Comparison of ENCODE assay signal across 8 mouse cellular contexts in the genomic region with DNA sequence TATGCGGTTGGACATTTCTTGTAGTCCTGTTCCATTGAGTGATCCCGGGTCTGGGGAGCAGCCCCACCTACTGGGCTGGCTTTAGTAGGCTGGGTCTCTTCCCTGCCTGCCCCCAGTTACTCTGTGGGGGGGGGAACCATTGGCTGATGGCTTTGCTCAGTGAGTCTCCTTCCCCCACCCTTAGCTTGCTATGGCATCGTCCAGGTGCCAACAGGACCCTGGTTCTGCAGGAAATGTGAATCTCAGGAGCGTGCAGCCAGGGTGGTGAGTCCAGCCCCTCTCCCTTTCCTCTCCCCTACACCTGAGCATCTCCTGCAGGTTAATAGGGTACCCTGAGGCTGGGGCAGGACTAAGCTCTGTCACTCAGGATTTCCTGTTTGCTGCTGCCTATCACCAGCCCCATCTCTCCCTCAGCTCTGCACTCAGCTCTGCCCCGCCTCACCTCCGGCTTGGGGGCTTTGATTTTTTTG. TPM values are rescaled to one million over a fixed set of nuclear protein-coding genes. Genes with fewer than 3 reads are reported as not detected.
A peak's percentile ranks its signal among the peaks of the same experiment; 100 is the strongest.
DNase-seq lines count a peak whose midpoint lies in the region; ATAC-seq and TF ChIP-seq lines count a peak whose summit lies in the region.

No protein-coding gene starts in this region.

- peak; percentile 45 for DNase-seq in adrenal gland, adult 2 months
- DNase-seq in adrenal gland, adult 18-20 months (ENCODE audit: low spot score in 2 of 2): no peak
- DNase-seq in MEL (ENCODE audit: low read depth, low spot score): no peak
- DNase-seq in limb, embryonic 14.5 days (ENCODE audit: low spot score): no peak
- DNase-seq in c-Kit-positive CD71-positive TER-119-positive erythroid progenitor cells, embryonic 14.5 days (ENCODE audit: low spot score): no peak
- no peak for DNase-seq in layer of hippocampus, postnatal 14 days (ENCODE audit: low spot score in 2 of 2)

- TF ChIP-seq POLR2A in MEL (IDR thresholded peaks at IDR 0.05; ENCODE audit: control insufficient read depth in 1 of 2, insufficient read depth in 1 of 2, low read depth in 1 of 2, low read length in 2 of 2, poor library complexity in 1 of 2): no peak
- TF ChIP-seq POLR2A in limb, embryonic 14.5 days (IDR thresholded peaks at IDR 0.05; ENCODE audit: borderline replicate concordance, extremely low read depth, insufficient read depth, insufficient read length): no peak

- H3K4me1 ChIP-seq in MEL (ENCODE audit: control insufficient read depth in 1 of 2, insufficient read depth in 2 of 2, low read length in 2 of 2): peaks cover 8 to 12% of the 10 kb centered on the region in 2 experiments
- H3K4me1 ChIP-seq in heart, embryonic 16.5 days (ENCODE audit: control insufficient read depth, insufficient read depth, low read length): peaks cover 45% of the 10 kb centered on the region
- peaks cover 22% of the 10 kb centered on the region for H3K4me1 ChIP-seq in limb, embryonic 14.5 days (ENCODE audit: control insufficient read depth, insufficient read depth, low read length)
- peaks cover 38% of the 10 kb centered on the region for H3K4me1 ChIP-seq in stomach, embryonic 14.5 days (ENCODE audit: control insufficient read depth, insufficient read depth, low read length)

- peak overlapping the region; percentile 80 for H3K4me2 ChIP-seq in heart, embryonic 16.5 days (ENCODE audit: low read depth, low read length)
- peak overlapping the region; percentile 63 for H3K4me2 ChIP-seq in limb, embryonic 14.5 days (replicated peaks; ENCODE audit: low read depth, low read length, severe bottlenecking)
- peak overlapping the region; percentile 89 for H3K4me2 ChIP-seq in stomach, embryonic 14.5 days (replicated peaks; ENCODE audit: low read depth, low read length)

- H3K79me2 ChIP-seq in MEL (ENCODE audit: control insufficient read depth, insufficient read depth, low read length, poor library complexity): peaks cover 10% of the 10 kb centered on the region

- TF ChIP-seq RAD21 in MEL (IDR thresholded peaks at IDR 0.05; ENCODE audit: low read depth, low read length): no peak

- no peaks in the 10 kb centered on the region for H3K27me3 ChIP-seq in MEL (ENCODE audit: control insufficient read depth in 1 of 2, insufficient read depth in 2 of 2, low read length in 2 of 2)
- no peaks in the 10 kb centered on the region for H3K27me3 ChIP-seq in heart, embryonic 16.5 days (ENCODE audit: control insufficient read depth, insufficient read depth, low read length)
- H3K27me3 ChIP-seq in limb, embryonic 14.5 days (ENCODE audit: control insufficient read depth, insufficient read depth, low read length): peaks cover 17% of the 10 kb centered on the region
- no peaks in the 10 kb centered on the region for H3K27me3 ChIP-seq in stomach, embryonic 14.5 days (ENCODE audit: control insufficient read depth, insufficient read depth, low read length)

- TF ChIP-seq CTCF in MEL (IDR thresholded peaks at IDR 0.05 in 2 of 3, conservative IDR thresholded peaks at IDR 0.05 in 1 of 3; ENCODE audit: control insufficient read depth in 1 of 3, insufficient read depth in 1 of 3, low read depth in 2 of 3, low read length in 3 of 3, poor library complexity in 1 of 3, severe bottlenecking in 1 of 3): no peak; a peak in 1 of 6 replicates

- ATAC-seq in heart, embryonic 16.5 days (replicated peaks; ENCODE audit: extremely low read depth, insufficient read depth, low FRiP score): no peak
- no peak for ATAC-seq in limb, embryonic 14.5 days (ENCODE audit: low FRiP score, low read depth)
- no peak for ATAC-seq in stomach, embryonic 14.5 days (ENCODE audit: insufficient number of reproducible peaks, insufficient read depth, low FRiP score, low read depth)

- no peak overlapping the region for H3K4me3 ChIP-seq in MEL (ENCODE audit: control insufficient read depth in 1 of 2, insufficient read depth in 1 of 2, low read depth in 2 of 2, low read length in 2 of 2)
- peak overlapping the region; percentile 89 for H3K4me3 ChIP-seq in heart, embryonic 16.5 days (ENCODE audit: low read length)
- H3K4me3 ChIP-seq in limb, embryonic 14.5 days (replicated peaks; ENCODE audit: low read length): peak overlapping the region; percentile 85
- H3K4me3 ChIP-seq in stomach, embryonic 14.5 days (ENCODE audit: low read depth, low read length): peak overlapping the region; percentile 91

- WGBS in heart, embryonic 16.5 days: 33% methylated on average over 6 of the region's 6 CpGs
- 23% methylated on average over 6 of the region's 6 CpGs for WGBS in limb, embryonic 14.5 days
- 23% methylated on average over 6 of the region's 6 CpGs for WGBS in stomach, embryonic 14.5 days

- no peak for TF ChIP-seq EP300 in MEL (IDR thresholded peaks at IDR 0.05; ENCODE audit: low read depth in 1 of 2, low read length in 2 of 2)

- H3K9ac ChIP-seq in MEL (ENCODE audit: control insufficient read depth, low read depth, low read length, poor library complexity, severe bottlenecking): no peak overlapping the region
- peak overlapping the region; percentile 86 for H3K9ac ChIP-seq in heart, embryonic 16.5 days (ENCODE audit: low read length)
- H3K9ac ChIP-seq in limb, embryonic 14.5 days (ENCODE audit: low read depth, low read length, severe bottlenecking): peak overlapping the region; percentile 17; the same call in 1 of the 2 replicates
- peak overlapping the region; percentile 86; the same call in 1 of the 2 replicates for H3K9ac ChIP-seq in stomach, embryonic 14.5 days (replicated peaks; ENCODE audit: low read depth, low read length)

- no peak overlapping the region for H3K27ac ChIP-seq in MEL (ENCODE audit: control insufficient read depth, low read depth, low read length)
- peak overlapping the region; percentile 94 for H3K27ac ChIP-seq in heart, embryonic 16.5 days (ENCODE audit: low read length)
- H3K27ac ChIP-seq in limb, embryonic 14.5 days (replicated peaks; ENCODE audit: low read depth, low read length): 0 out of 2 replicates have a peak overlapping the region, but pooled peaks have one; percentile 19
- peak overlapping the region; percentile 27; the same call in 1 of the 2 replicates for H3K27ac ChIP-seq in stomach, embryonic 14.5 days (ENCODE audit: low read length)

- H3K36me3 ChIP-seq in MEL (ENCODE audit: control insufficient read depth in 1 of 2, insufficient read depth in 2 of 2, low read length in 2 of 2): no peaks in the 10 kb centered on the region; a peak in 1 of 4 replicates
- peaks cover 15% of the 10 kb centered on the region for H3K36me3 ChIP-seq in heart, embryonic 16.5 days (ENCODE audit: control insufficient read depth, insufficient read depth)
- H3K36me3 ChIP-seq in limb, embryonic 14.5 days (ENCODE audit: control insufficient read depth, insufficient read depth, low read length): peaks cover 44% of the 10 kb centered on the region
- peaks cover 39% of the 10 kb centered on the region for H3K36me3 ChIP-seq in stomach, embryonic 14.5 days (ENCODE audit: control insufficient read depth, insufficient read depth, low read length)

- no peaks in the 10 kb centered on the region for H3K9me3 ChIP-seq in MEL (replicated peaks; ENCODE audit: insufficient read depth, low read length)
- no peaks in the 10 kb centered on the region for H3K9me3 ChIP-seq in heart, embryonic 16.5 days (replicated peaks; ENCODE audit: control insufficient read depth, low read length)
- H3K9me3 ChIP-seq in limb, embryonic 14.5 days (ENCODE audit: control insufficient read depth, low read length): no peaks in the 10 kb centered on the region
- H3K9me3 ChIP-seq in stomach, embryonic 14.5 days (ENCODE audit: control insufficient read depth, low read depth, low read length): no peaks in the 10 kb centered on the region

RNA-seq across cellular contexts. Expression of gene Mllt6, which starts 1.6 kb away (rescaled TPM):
- total RNA-seq in adrenal gland, adult 2 months (2021): 10 to 100 TPM; 30.6 to 51.2 TPM
- 73.0 and 85.8 TPM in 2 replicates for polyA plus RNA-seq in adrenal gland, adult 2 months (2012; rRNA removed)
- 10 to 100 TPM; 42.4 to 44.0 TPM for total RNA-seq in adrenal gland, adult 18-20 months (2021)
- total RNA-seq in MEL (2012; rRNA removed): 15.1 and 17.2 TPM in 2 replicates
- 10 to 100 TPM in 1 of 2 experiments, not detected in 1; 17.6 TPM for polyA plus RNA-seq in MEL (2012; ENCODE audit: insufficient read depth in 1 of 2, insufficient read length in 2 of 2, low read depth in 1 of 2, low replicate concordance in 2 of 2, missing spikeins in 1 of 2)
- polyA plus RNA-seq in heart, embryonic 16.5 days (2015; fragmentation: Nextera tagmentation; extraction: Ambion mirVana): 2.1 and 2.8 TPM in 2 replicates
- 28.6 and 36.0 TPM in 2 replicates for polyA plus RNA-seq in limb, embryonic 14.5 days (2012; rRNA removed)
- 4.9 and 6.1 TPM in 2 replicates for polyA plus RNA-seq in limb, embryonic 14.5 days (2014; fragmentation: Nextera tagmentation; extraction: Ambion mirVana)
- polyA plus RNA-seq in stomach, embryonic 14.5 days (2014; fragmentation: Nextera tagmentation; extraction: Ambion mirVana): 4.3 and 4.5 TPM in 2 replicates
- total RNA-seq in layer of hippocampus, postnatal 14 days (2021): 10 to 100 TPM; 72.8 to 83.8 TPM

RNA-seq across cellular contexts. Expression of gene Cisd3, which starts 20.8 kb away (rescaled TPM):
- 100 to 1,000 TPM; 183 to 265 TPM for total RNA-seq in adrenal gland, adult 2 months (2021)
- polyA plus RNA-seq in adrenal gland, adult 2 months (2012; rRNA removed): 61.6 and 66.4 TPM in 2 replicates
- total RNA-seq in adrenal gland, adult 18-20 months (2021): 100 to 1,000 TPM; 165 to 273 TPM
- 1.5 and 1.7 TPM in 2 replicates for total RNA-seq in MEL (2012; rRNA removed)
- polyA plus RNA-seq in MEL (2012; ENCODE audit: insufficient read depth in 1 of 2, insufficient read length in 2 of 2, low read depth in 1 of 2, low replicate concordance in 2 of 2, missing spikeins in 1 of 2): 1 to 10 TPM in 1 of 2 experiments, not detected in 1; 6.1 TPM
- polyA plus RNA-seq in heart, embryonic 16.5 days (2015; fragmentation: Nextera tagmentation; extraction: Ambion mirVana): 81.1 and 86.1 TPM in 2 replicates
- 11.7 and 13.3 TPM in 2 replicates for polyA plus RNA-seq in limb, embryonic 14.5 days (2012; rRNA removed)
- 13.6 and 14.9 TPM in 2 replicates for polyA plus RNA-seq in limb, embryonic 14.5 days (2014; fragmentation: Nextera tagmentation; extraction: Ambion mirVana)
- 20.8 and 21.9 TPM in 2 replicates for polyA plus RNA-seq in stomach, embryonic 14.5 days (2014; fragmentation: Nextera tagmentation; extraction: Ambion mirVana)
- total RNA-seq in layer of hippocampus, postnatal 14 days (2021): 10 to 100 TPM; 47.1 to 50.2 TPM

RNA-seq across cellular contexts. Expression of gene Epop, which starts 35.3 kb away (rescaled TPM):
- 1 to 10 TPM; 2.0 to 6.8 TPM for total RNA-seq in adrenal gland, adult 2 months (2021)
- polyA plus RNA-seq in adrenal gland, adult 2 months (2012; rRNA removed): 10.6 and 16.2 TPM in 2 replicates
- total RNA-seq in adrenal gland, adult 18-20 months (2021): 1 to 10 TPM; 5.5 to 8.2 TPM
- total RNA-seq in MEL (2012; rRNA removed): not detected in 2 replicates
- polyA plus RNA-seq in MEL (2012; ENCODE audit: insufficient read depth in 1 of 2, insufficient read length in 2 of 2, low read depth in 1 of 2, low replicate concordance in 2 of 2, missing spikeins in 1 of 2): not detected
- polyA plus RNA-seq in heart, embryonic 16.5 days (2015; fragmentation: Nextera tagmentation; extraction: Ambion mirVana): 0.70 and 0.79 TPM in 2 replicates
- polyA plus RNA-seq in limb, embryonic 14.5 days (2012; rRNA removed): 6.6 and 9.2 TPM in 2 replicates
- 4.4 and 4.8 TPM in 2 replicates for polyA plus RNA-seq in limb, embryonic 14.5 days (2014; fragmentation: Nextera tagmentation; extraction: Ambion mirVana)
- polyA plus RNA-seq in stomach, embryonic 14.5 days (2014; fragmentation: Nextera tagmentation; extraction: Ambion mirVana): 2.7 and 3.6 TPM in 2 replicates
- 10 to 100 TPM; 12.1 to 13.5 TPM for total RNA-seq in layer of hippocampus, postnatal 14 days (2021)

RNA-seq across cellular contexts. Expression of gene Pcgf2, which starts 35.5 kb away (rescaled TPM):
- total RNA-seq in adrenal gland, adult 2 months (2021): 10 to 100 TPM; 19.8 to 26.1 TPM
- polyA plus RNA-seq in adrenal gland, adult 2 months (2012; rRNA removed): 89.5 and 107 TPM in 2 replicates
- total RNA-seq in adrenal gland, adult 18-20 months (2021): 10 to 100 TPM; 18.6 to 19.5 TPM
- 12.3 and 20.0 TPM in 2 replicates for total RNA-seq in MEL (2012; rRNA removed)
- polyA plus RNA-seq in MEL (2012; ENCODE audit: insufficient read depth in 1 of 2, insufficient read length in 2 of 2, low read depth in 1 of 2, low replicate concordance in 2 of 2, missing spikeins in 1 of 2): 10 to 100 TPM in 1 of 2 experiments, not detected in 1; 38.7 TPM
- polyA plus RNA-seq in heart, embryonic 16.5 days (2015; fragmentation: Nextera tagmentation; extraction: Ambion mirVana): 11.4 and 14.2 TPM in 2 replicates
- 130 and 179 TPM in 2 replicates for polyA plus RNA-seq in limb, embryonic 14.5 days (2012; rRNA removed)
- 18.1 and 21.5 TPM in 2 replicates for polyA plus RNA-seq in limb, embryonic 14.5 days (2014; fragmentation: Nextera tagmentation; extraction: Ambion mirVana)
- 18.2 and 20.6 TPM in 2 replicates for polyA plus RNA-seq in stomach, embryonic 14.5 days (2014; fragmentation: Nextera tagmentation; extraction: Ambion mirVana)
- total RNA-seq in layer of hippocampus, postnatal 14 days (2021): 10 to 100 TPM; 29.9 to 32.7 TPM

RNA-seq across cellular contexts. Expression of gene Psmb3, which starts 38.4 kb away (rescaled TPM):
- 100 to 1,000 TPM; 224 to 239 TPM for total RNA-seq in adrenal gland, adult 2 months (2021)
- polyA plus RNA-seq in adrenal gland, adult 2 months (2012; rRNA removed): 247 and 261 TPM in 2 replicates
- total RNA-seq in adrenal gland, adult 18-20 months (2021): 100 to 1,000 TPM; 221 to 238 TPM
- 914 and 1,101 TPM in 2 replicates for total RNA-seq in MEL (2012; rRNA removed)
- polyA plus RNA-seq in MEL (2012; ENCODE audit: insufficient read depth in 1 of 2, insufficient read length in 2 of 2, low read depth in 1 of 2, low replicate concordance in 2 of 2, missing spikeins in 1 of 2): 100 to 1,000 TPM in 1 of 2 experiments, not detected in 1; 648 TPM
- polyA plus RNA-seq in heart, embryonic 16.5 days (2015; fragmentation: Nextera tagmentation; extraction: Ambion mirVana): 359 and 395 TPM in 2 replicates
- polyA plus RNA-seq in limb, embryonic 14.5 days (2012; rRNA removed): 368 and 421 TPM in 2 replicates
- 489 and 508 TPM in 2 replicates for polyA plus RNA-seq in limb, embryonic 14.5 days (2014; fragmentation: Nextera tagmentation; extraction: Ambion mirVana)
- 429 and 454 TPM in 2 replicates for polyA plus RNA-seq in stomach, embryonic 14.5 days (2014; fragmentation: Nextera tagmentation; extraction: Ambion mirVana)
- 100 to 1,000 TPM; 140 to 149 TPM for total RNA-seq in layer of hippocampus, postnatal 14 days (2021)

Comparison
In these comparisons a context has a peak if more than half of its experiments do, and no peak if none do; other contexts are left out.
1. H3K4me3 ChIP-seq: peak in heart, embryonic 16.5 days (single experiment), limb, embryonic 14.5 days (single experiment) and stomach, embryonic 14.5 days (single experiment); none in MEL (0 of 2).
2. Peak in every context shown above with its lines, with median percentiles within 50 percentile points of each other: H3K4me2 ChIP-seq.